Mouse (Mus musculus) retina, adult 2 months (tissue): ENCODE data around the gene Dlgap1.
"Not testable (repeated sequence)": the region's sequence is repeated elsewhere in the genome, so short reads cannot be mapped to it uniquely, and the experiment has no call there.

Source experiments
- DNase-seq: peaks from one replicate; pipeline ENCODE4 v3.0.0-alpha.2; 2012; ENCODE audit warnings: low read depth, low spot score

Dlgap1 gene

DNA sequence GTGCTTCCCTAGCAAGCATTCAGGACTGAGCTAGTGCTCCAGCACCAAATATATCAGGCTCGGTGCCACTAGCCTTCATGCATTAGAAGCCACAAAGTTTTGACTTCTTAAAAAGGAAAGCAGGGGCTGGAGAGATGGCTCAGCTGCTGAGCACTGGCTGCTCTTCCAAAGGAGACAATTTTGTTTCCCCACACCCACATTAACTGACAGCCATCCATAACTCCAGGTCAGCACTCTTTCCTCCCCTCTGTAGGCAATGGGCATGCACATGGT is 828.8 kb downstream of the Dlgap1 start:
- no peak for DNase-seq

DNA sequence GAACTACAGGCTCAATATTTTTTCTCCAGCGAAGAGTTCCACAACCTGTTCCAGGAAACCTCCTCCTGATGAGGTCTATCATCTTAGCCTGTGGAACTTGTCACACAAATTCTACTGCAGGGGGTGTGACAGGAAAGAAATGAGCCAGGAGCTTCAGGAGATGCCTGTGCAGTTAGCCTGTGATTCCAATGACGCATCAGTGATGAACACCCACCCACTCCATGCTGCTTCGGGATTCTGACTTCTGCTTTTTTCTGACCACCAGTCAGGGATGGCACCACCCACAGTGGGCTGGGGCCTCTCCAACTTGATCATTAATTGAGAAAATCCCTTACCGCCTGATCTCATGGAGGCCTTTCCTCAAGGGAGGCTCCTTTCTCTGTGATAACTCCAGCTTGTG is 830.4 kb downstream of the Dlgap1 start:
- DNase-seq = no peak

DNA sequence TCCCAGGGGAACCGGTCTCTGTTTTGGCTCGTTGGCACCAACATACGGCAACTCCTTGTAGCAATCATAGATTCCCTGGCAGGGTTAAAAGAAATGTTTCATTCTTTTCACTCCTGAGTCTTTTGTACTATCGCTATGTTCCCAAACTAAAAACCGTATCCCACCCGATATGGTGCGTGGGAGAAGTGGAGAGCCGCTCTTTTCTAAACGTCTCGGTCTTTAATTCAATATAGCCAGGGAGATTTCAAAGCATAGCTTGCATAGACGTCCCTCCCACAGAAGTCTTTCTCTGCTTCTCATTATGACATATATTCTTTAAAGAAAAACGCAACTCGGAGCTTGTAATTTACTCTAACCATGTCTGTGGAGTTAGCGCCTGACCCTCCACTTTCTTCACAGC is 833.1 kb downstream of the Dlgap1 start:
- DNase-seq = no peak

DNA sequence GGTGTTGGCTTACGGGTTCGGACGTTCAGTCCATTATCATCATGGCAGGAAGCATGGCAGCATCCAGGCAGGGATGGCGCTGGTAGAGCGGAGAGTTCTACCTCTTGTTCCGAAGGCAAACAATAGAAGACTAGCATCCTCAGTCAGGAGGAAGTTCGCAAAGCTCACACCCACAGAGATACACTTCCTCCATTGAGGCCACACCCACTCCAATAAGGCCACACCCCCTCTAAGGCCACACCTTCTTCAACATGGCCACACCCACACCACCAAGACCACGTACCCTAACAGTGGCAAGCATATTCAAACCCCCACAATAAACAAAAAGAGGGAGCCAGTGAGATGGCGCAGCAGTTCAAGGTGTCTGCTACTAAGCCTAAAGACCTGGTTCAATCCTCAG is 837.0 kb downstream of the Dlgap1 start:
- DNase-seq = no peak

DNA sequence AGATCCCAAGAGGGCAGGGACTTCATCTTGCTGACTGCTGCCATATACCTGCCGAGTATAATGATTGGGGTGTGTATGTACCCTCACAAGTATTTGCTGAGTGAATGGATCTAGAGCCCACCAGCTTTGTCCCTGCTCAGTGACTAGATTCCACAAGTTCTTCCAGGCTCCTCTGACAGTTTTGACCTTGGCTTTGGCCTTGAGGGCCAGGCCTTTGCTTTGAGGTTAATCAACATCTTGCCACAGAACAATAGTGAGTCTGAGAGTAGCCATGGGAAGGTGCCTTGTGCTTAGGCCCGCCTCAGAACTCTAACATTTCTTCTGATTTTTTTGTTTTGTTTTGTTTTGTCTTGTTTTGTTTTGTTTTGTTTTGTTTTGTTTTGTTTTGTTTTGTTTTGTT is 837.7 kb downstream of the Dlgap1 start:
- DNase-seq = no peak

DNA sequence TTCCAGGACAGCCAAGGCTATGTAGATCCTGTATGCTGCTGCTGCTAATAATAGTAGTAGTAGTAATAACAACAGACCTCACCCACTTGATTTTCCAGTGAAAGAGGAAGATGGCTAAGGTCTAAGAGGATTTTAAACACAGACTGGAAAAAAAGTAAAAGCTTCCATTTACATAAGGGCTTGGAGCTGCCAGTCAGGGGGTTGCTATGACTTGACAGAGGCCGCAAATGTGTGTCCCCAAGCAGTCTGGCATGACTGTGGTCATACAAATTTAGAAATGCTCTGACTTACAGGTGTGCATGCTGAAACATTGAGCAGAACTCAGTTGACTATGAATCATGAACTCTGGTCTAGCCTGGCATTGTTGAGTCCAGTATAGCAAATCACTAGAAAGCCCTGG is 839.0 kb downstream of the Dlgap1 start:
- no peak for DNase-seq

DNA sequence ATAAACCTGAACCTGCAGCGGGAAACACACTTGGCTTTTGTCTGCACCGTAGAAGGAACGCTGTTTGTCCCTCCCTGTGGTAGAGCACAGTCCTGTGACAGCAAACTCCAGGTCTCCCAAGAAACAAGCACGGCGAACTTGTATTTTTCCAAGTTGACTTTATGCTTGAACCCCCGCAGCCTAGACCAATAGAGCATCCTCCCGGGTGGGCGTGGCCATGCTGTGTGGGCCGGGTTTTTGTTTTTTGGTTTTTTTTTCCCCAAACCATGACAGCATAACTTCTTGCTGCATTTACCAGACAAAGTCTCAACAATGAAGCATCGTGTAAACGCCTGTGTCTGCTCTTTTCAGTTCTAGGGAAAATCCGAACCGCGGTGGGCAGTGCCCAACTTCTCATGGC is 840.0 kb downstream of the Dlgap1 start:
- no peak for DNase-seq

DNA sequence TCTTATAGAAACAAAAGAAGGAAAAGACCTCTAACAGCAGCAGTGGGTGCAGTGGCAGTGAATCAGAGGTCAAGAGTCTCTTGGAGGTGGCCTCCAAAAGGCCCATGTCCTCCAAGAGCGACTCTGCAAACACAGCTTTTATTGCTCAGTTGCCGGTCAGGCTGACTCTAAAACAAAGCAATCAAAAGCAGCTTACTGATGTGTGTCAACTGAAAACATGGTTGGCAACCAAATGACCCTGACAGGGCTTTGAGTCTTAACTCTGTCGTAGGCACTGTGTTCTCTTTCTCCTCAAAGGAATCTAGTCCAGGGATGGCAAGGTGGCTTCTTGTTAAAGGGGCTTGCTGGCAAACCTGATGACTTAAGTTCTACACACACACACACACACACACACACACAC is 840.9 kb downstream of the Dlgap1 start:
- no peak for DNase-seq

DNA sequence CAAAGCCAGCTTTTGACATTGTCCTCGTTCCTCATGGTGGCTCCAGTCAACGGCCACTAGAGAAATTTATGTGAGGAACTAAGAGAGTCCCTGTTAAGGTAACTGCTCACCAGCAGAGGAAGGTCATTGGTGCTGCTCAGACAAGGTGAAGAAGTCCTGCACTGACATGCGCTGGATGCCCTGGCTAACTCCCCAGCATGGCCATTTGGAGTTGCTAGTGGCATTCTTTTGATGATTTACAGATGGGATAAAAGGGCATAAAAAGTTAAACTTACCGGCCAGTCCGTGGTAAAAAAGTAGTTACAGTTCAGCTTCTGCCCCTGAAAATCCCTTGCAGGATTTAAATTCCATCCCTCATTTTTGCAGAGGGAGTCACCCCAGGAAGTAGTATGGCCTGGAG is 841.9 kb downstream of the Dlgap1 start:
- no peak for DNase-seq

DNA sequence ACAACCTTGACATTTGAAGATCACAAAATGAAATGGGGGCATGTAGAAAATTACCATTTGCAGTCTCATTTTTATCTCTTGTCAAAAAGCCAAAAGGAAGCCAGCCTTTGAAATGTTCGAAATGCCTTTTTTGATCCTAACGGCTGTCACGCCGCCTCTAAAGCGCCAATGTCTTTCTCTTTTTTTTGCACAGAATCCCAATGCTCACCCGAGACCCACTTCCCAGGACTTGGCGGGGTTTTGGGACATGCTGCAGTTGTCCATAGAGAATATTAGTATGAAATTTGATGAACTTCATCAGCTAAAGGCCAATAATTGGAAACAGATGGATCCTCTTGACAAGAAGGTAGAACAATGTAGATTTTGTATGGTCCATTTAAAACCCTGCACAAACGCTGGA is 846.1 kb downstream of the Dlgap1 start:
- no peak for DNase-seq

DNA sequence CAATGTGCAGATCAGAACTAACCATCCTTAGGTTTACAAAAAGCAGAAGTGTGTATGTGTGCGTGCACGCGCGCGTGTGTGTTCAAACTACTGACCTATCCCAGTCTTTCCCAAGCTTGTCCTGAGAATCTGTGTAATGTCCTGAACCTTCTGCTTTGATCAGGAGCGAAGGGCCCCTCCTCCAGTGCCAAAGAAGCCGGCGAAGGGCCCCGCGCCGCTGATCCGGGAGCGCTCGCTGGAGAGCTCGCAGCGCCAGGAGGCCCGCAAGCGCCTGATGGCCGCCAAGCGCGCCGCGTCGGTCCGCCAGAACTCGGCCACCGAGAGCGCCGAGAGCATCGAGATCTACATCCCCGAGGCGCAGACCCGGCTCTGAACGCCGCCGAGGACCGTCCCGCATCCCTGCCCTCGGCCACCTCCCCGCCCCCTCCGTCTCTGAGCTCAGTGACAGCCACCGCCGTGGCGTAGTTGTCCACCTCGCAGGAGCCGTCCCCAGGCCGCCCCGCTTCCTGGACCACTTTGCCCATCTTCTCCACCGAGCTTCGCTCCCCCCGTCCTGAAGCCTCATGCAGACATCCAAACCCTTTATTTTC is 849.1 kb downstream of the Dlgap1 start:
- DNase-seq = no peak

DNA sequence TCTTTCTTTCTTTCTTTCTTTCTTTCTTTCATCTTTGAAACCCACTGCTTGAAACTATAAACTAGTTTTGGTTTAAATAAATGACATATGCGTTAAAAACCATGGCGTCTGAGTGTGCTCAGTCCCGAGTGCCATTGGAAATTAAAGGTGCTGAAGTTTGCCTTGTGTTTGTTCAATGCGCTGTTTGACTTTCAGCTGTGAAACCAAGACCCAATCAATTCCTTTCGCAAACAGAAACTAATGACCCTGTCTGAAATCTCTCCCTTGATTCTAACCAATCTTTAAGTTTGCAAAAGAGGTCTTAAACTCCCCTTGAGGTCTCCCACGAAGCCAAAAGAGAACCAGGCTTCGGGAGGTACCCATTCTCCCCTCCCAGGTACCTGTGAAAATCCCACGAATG is 854.2 kb downstream of the Dlgap1 start:
- DNase-seq = no peak

DNA sequence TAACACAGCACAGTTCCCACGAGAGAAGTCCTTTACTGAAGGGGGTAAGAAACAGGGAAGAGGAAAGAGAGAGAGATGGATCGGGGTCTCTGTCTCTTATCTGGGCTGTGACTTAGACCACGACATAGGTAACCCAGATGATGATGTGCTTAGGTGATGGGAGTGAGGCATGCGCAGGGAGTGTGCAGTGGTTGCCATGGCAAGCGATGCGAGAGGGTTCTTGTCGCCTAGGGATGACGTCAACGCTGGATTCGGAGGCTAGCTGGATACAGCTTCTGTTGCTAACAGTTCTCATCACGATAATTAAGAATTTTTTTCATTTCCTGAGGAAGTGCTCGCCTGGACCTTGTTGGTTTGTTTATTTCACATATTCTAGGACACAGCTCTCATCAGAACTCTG is 857.4 kb downstream of the Dlgap1 start:
- no peak for DNase-seq

DNA sequence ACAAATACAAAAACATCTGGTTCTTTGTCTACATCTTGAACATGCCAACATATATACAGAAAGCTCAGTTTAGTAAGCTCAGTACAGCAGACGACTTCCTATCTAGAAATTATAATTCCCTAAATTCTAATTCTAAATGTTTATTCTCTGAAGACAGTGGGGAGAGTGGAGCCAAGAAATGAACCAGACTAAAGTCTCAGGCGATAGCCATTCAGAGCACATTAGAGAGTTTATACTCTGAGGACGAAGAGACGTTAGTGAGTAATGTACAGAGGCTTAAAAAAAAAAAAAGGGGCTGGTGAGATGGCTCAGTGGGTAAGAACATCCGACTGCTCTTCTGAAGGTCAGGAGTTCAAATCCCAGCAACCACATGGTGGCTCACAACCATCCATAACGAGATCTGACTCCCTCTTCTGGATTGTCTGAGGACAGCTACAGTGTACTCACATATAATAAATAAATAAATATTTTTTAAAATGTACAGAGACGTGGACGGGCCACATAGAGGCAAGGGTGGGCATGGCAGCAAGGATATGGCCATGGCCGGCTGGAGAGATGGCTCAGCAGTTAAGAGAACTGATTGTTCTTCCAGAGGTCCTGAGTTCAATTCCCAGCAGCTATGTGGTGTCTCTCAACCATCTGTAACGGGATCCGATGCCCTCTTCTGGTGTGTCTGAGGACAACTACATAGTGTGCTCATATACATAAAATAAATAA is 858.7 kb downstream of the Dlgap1 start:
- DNase-seq = not testable (repeated sequence)

DNA sequence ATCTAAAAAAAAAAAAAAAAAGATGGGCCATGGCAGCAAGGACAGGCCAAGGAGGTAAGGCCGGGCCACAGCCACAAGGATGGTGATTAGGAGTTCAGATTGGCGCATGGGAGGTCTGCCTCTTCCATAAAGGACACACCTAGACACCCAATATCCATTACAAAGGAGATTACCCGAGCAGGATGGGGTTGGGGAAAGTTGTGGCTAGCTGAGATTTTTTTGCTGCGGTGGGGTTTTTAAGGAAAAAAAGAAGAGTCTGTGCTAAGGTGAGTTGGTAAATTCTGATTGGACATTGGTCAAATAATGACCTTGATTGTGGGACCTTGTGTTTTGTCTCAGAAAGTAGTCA is 859.3 kb downstream of the Dlgap1 start:
- DNase-seq = no peak

DNA sequence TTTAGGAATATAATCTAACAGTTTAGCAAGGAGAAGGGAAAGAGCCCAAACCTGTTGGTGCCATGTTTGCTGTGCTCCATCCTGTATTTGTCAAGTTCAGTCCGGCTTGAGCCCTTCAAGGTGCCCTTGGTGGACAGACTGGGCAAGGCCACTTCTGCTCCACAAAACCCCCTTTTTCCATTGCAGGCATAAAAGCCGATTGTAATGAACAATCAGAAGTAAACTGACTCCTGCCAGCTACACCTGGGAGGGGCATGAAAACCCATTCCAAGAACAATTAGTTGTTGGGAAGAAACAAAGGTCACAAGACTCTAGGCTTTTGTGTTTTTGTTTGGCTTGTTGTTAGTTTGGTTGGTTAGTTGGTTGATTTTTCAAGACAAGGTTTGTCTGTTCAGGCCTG is 859.7 kb downstream of the Dlgap1 start:
- no peak for DNase-seq

DNA sequence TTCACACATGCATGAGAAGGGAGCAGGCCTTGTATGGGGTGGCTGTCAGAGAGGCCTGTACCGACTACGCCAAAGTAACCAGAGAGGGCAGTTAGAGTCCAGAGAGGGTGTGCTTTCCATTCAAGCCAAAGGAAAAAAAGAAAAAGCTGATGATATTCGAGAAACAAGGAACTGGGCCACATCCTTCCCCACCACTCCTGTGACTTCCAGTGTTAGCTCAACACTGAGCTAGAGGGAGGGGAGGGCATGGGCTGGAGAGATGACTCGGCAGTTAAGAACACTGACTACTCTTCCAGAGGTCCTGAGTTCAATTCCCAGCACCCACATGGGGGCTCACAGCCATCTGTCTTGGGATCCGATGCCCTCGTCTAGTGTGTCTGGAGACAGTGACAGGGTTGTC is 860.3 kb downstream of the Dlgap1 start:
- no peak for DNase-seq

DNA sequence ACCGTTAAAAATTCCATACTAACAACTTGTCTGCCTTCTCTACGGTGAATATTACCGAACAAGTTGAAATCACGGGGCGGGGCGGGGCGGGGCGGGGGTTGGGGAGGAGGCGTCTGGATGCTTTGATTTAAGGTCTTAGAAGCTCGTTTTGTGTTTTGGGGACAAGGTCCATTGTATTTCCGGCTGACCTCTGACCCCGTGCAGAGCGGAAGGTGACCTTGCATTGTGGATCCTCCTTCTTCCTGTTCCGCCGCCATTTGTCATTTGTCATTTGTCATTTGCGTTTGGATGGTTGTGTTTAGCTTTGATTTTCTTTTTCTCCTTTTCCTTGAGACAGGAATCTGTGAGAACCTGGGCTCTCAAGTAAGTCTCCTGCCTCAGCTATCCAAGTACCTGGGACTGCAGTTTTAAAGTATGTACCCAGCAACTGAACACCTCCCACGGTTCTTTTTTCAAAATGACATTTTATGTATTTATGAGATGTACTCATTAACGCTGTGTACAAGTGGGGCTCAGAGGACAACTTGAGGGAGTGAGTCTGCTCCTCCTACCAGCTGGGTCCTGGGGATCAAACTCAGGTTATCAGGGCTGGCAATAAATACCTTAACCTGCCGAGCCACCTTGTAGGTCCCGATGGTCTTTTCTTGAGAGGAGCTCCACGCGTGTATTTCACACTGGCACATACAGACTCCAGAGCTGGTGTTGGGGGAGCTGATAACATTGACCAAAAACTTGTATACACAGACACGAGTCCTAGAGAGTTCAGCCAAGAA is 861.3 kb downstream of the Dlgap1 start:
- DNase-seq = no peak

DNA sequence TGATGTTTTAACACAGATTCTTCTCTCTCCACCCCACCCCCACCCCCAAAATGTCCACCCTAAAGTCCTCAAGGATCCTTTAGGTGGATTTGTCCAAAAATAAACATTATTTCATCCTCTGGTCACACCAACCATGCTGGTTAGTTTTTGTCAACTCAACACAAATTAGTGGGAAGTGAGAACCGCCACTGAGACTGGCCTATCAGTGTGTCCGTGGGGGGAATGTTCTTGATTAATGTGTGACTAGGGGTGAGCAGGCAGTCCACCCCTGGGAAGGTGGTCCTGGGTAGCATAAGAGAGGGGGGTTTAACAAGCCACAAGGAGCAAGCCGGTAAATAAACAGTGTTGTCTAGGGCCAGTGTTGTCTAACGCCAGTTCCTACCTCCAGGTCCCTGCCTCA is 862.7 kb downstream of the Dlgap1 start:
- no peak for DNase-seq

DNA sequence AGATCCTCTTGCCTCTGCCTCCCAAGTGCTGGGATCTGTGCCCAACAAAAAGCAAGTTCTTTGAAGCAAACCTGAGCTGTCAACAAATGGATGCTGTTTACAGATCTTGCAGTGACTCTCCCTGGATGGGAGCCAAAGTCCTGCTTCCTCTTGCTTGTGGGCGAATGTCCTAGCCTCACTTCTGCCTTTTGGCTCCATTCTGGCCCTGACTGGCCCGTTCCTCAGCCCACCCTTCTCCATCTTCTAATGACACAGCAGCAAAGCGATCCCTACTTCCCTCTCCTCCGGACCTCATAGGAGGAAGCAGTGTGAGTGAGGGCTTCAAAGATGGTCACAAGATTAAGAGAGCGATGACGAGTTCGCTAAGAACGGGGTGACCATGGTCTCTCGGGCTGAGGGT is 863.7 kb downstream of the Dlgap1 start:
- no peak for DNase-seq

DNA sequence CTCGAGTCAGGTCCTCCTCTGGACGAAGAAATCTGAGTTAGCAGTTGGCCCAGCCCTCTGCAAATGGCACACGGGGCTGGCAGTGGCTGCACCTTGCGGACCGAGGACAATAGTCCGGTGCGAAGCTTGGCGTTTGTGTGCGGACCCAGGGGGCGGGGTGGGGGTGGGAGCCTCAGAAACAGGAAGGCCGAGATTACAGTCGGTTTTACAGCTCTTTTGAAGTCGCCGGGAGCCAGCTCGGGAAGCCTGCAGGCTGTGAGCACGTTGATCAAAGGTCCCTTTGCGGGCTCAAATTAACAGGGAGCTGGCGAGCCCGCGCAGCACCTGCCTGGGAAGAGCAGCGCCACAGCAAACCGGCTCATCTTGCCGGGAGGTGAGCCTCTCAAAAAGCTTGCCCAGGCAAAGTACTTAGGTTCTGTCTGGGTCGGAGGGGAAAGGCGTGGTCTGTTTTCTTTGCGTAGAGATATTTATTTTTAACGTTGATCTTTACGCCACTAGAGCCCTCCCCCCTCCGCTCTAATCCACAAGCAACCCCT is 865.6 kb downstream of the Dlgap1 start:
- DNase-seq = no peak

DNA sequence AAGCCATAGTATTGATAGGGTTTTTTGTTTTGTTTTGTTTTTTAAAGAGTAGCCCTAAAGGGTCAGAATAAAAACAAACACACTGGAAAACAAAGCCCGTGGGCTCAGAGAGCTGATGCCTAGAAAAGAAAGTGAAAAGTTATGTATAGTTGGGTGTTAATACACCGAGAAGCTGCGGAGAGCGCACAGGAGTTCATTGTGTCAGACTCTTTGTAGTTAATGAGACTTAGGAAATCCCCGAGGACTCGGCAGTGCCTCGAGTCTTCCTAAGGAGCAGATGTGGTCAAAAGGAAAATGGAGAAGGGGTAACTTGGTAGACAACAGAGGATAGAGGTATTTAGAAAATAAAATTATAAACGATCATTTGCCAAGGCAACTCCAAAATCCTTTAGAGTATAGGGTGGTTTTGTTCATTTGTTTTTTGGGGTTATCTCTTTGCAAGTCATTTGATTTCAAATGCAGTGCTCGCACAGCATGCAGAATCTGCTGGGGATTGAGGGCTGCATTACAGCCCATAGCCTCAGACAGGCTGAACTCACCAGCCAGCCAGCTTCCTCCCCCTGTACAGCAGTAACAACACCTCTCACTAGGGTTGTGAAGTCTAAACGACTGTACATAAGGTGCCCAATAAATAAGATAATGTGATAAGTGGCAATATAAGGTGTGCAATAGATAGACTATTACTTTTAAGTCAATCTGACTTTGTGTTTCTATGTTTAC is 866.4 kb downstream of the Dlgap1 start:
- DNase-seq = no peak

DNA sequence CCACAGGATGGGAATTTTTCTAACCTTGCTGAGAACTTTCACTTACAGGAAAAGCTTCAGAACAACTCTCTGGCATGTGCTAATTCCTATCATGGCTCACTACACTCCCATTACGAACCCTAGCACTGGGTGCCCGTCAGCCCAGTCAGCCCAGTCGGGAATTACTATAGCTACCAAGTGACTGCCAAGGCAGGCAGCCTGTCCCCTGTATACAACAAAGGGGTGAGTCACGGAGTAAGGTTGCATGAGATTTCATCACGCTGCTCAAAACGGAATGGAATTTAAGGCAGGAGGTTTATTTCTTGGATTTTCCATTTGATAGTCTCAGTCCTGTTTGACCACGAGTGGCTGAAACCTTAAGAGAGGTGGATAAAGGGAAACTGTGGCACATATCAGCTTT is 867.9 kb downstream of the Dlgap1 start:
- DNase-seq = no peak
